Mouse (Mus musculus): ENCODE measurements at regions not wholly inside any gene's neighbourhood (a gene's known extent, or its start where the extent isn't known, plus 50 kb on each side); places are given as distances from the start of the nearest gene placed in this dataset.

- ATAC-seq (ENCODE audit: low TSS enrichment) = peak; percentile 96
These were observed 100.1 kb downstream of the Gm44 start for GRCm38 (mm10) chrX:90992008-90992407.
